Mouse (Mus musculus) lung, adult 10 weeks (tissue): ENCODE measurements around the gene Gm13420. TPM values are rescaled to one million over a fixed set of nuclear protein-coding genes. Genes with fewer than 3 reads are reported as not detected.

Experiments used
- polyA plus RNA-seq: library from polyadenylated mRNA; stranded (reverse); fragments of 350-450 nt; fragmentation: Illumina TruSeq; extraction: RNeasy Lipid Tissue Mini Kit (QIAGEN cat#74804); gene quantifications from one replicate; pipeline ENCODE4 v1.2.3, GENCODE M21; 2014; ENCODE audit warnings: low read depth, low replicate concordance; ENCODE audit not compliant: insufficient read depth

Gene Gm13420
- not detected for polyA plus RNA-seq

GRCm38 (mm10) chr2:29751497-29751896 lies at the start of gene Gm13420:
Gm13420 (minus strand) TSS chr2:29751685.

GRCm38 (mm10) chr2:29787937-29788681 lies 36.6 kb upstream of the Gm13420 start, which contains the start of gene Trub2:
Trub2 (minus strand) TSS chr2:29788502.

GRCm38 (mm10) chr2:29787104-29787917 lies 35.8 kb upstream of the Gm13420 start, which contains the start of gene Coq4:
Coq4 (plus strand) TSS chr2:29787493.

Other genes with a start within 250 kb of the Gm13420 start
- 20.8 TPM for gene Rapgef1, start 132.0 kb downstream of the Gm13420 start, polyA plus RNA-seq
- gene Gm13547, start 7.6 kb upstream of the Gm13420 start, polyA plus RNA-seq, result not detected
- gene Coq4, start 35.8 kb upstream of the Gm13420 start, polyA plus RNA-seq, result 10.4 TPM
- 12.1 TPM for gene Trub2, start 36.8 kb upstream of the Gm13420 start, polyA plus RNA-seq
- 13.8 TPM for gene Slc27a4, start 50.9 kb upstream of the Gm13420 start, polyA plus RNA-seq
- gene Urm1, start 68.4 kb upstream of the Gm13420 start, polyA plus RNA-seq, result 41.5 TPM
- gene Cercam, start 117.5 kb upstream of the Gm13420 start, polyA plus RNA-seq, result 2.7 TPM
- gene Odf2, start 137.5 kb upstream of the Gm13420 start, polyA plus RNA-seq, result 14.0 TPM
- 16.5 TPM for gene Gle1, start 183.7 kb upstream of the Gm13420 start, polyA plus RNA-seq
- gene Sptan1, start 213.9 kb upstream of the Gm13420 start, polyA plus RNA-seq, result 194 TPM